Mouse (Mus musculus) testis, adult 2 months (tissue): ENCODE measurements around the gene Polr2c.

Source experiments
- CTCF ChIP-seq: fragments of 200-500 bp; IDR thresholded peaks from 2 replicates; pipeline ENCODE4 v1.5.1; 2012; ENCODE audit warnings: low read depth, mild to moderate bottlenecking, inconsistent platforms, low read length, moderate library complexity; ENCODE audit not compliant: control insufficient read depth, insufficient read depth, insufficient replicate concordance
- POLR2A ChIP-seq: fragments of 200-500 bp; IDR thresholded peaks from 2 replicates; pipeline ENCODE4 v1.6.1; 2012; ENCODE audit warnings: low read depth, mild to moderate bottlenecking, inconsistent platforms, low read length, moderate library complexity; ENCODE audit not compliant: control insufficient read depth

DNA sequence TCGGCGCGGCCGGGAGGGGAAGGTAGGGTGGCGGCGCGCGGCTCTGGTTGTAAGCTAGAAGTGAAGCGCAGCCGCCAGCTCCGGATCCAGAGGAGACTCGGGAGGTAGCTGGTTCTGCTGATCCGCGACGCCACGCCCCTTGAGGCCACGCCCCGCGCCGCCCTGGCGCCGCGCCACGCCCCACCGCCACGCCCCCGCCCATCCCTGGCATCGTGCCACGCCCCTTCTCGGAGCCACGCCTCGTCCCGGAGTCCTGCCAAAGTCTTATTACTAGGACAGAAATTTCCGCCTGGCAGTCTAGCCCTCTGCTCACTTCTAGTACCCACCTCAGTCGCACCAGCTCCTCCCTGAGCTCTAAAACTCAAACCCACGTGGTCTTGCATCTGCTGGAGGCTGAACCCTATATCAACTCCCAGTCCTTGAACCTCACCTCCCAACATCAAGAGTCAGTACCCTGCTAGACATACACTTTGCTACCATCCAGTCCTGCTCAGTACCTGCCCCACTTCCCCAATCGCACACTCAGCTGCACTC is 19.0 kb downstream of the Polr2c start, which contains the start of gene Dok4:
- TF ChIP-seq POLR2A (no peak), CTCF (no peak)
